Comparison of ENCODE assay signal across 7 mouse cellular contexts in genomic region chr1:93635580-93636192, GRCm38 (mm10). TPM values are rescaled to one million over a fixed set of nuclear protein-coding genes. Genes with fewer than 3 reads are reported as not detected.
DNase-seq lines count a peak whose midpoint lies in the region; ATAC-seq lines count a peak whose summit lies in the region.

No protein-coding gene starts in this region.

- peaks cover 9% of the 10 kb centered on the region; the same call in 1 of the 2 replicates for H3K4me1 ChIP-seq in intestine, embryonic 14.5 days (replicated peaks; ENCODE audit: control insufficient read depth, insufficient read depth, low read length)

- intact Hi-C loops in left cerebral cortex, postnatal 14 days (cut with DNase I), result loop anchor here (5.0 kb wide), 2 partner anchors 117 to 167 kb away; partner anchors contain the start of genes Atg4b, Dtymk, Ing5 and Thap4

- peak overlapping the region; percentile 83 for H3K27ac ChIP-seq in intestine, embryonic 14.5 days (ENCODE audit: low read depth)

- H3K27me3 ChIP-seq in intestine, embryonic 14.5 days (replicated peaks; ENCODE audit: control insufficient read depth, insufficient read depth, low read length), result no peaks in the 10 kb centered on the region

- peak overlapping the region; percentile 91 for H3K4me3 ChIP-seq in intestine, embryonic 14.5 days (ENCODE audit: low read depth, low read length)

- WGBS in intestine, embryonic 14.5 days, result 1% methylated on average over 44 of the region's 44 CpGs

- peak overlapping the region; percentile 90 for H3K4me2 ChIP-seq in intestine, embryonic 14.5 days (ENCODE audit: low read length)

- peak; percentile 98 for ATAC-seq in intestine, embryonic 14.5 days (replicated peaks; ENCODE audit: low FRiP score, low TSS enrichment, low read depth)

- DNase-seq in adrenal gland, adult 2 months, result peak; percentile 99
- DNase-seq in embryo, embryonic 11 days, result peak; percentile 99
- peak; percentile 99 for DNase-seq in gastrocnemius, postnatal 25 days
- peak; percentile 97 for DNase-seq in intestine, embryonic 14.5 days (ENCODE audit: low spot score)
- DNase-seq in left cerebral cortex, postnatal 14 days (ENCODE audit: low spot score in 2 of 2), result peak; percentile 99 to 100
- DNase-seq in mesoderm, embryonic 11.5 days (ENCODE audit: low read depth, low spot score), result peak; percentile 99
- DNase-seq in right cerebral cortex, postnatal 36 days (ENCODE audit: low spot score in 2 of 2), result peak; percentile 100

- H3K36me3 ChIP-seq in intestine, embryonic 14.5 days (ENCODE audit: control insufficient read depth, insufficient read depth, low read length), result peaks cover 8% of the 10 kb centered on the region; the same call in 1 of the 2 replicates

- H3K9ac ChIP-seq in intestine, embryonic 14.5 days (ENCODE audit: low read length), result peak overlapping the region; percentile 91

- H3K9me3 ChIP-seq in intestine, embryonic 14.5 days (ENCODE audit: control insufficient read depth, low read length), result no peaks in the 10 kb centered on the region

RNA-seq across cellular contexts. Expression of gene Stk25, which starts 22.8 kb away (rescaled TPM):
- 100 to 1,000 TPM; 115 to 140 TPM for total RNA-seq in adrenal gland, adult 2 months (2021)
- polyA plus RNA-seq in adrenal gland, adult 2 months (2012; rRNA removed), result 65.7 and 66.4 TPM in 2 replicates
- total RNA-seq in gastrocnemius, postnatal 25 days (2021), result 10 to 100 TPM; 79.2 to 82.7 TPM
- polyA plus RNA-seq in intestine, embryonic 14.5 days (2014; fragmentation: Nextera tagmentation; extraction: Ambion mirVana), result 179 and 195 TPM in 2 replicates
- total RNA-seq in left cerebral cortex, postnatal 14 days (2021), result 100 to 1,000 TPM; 382 to 402 TPM

RNA-seq across cellular contexts. Expression of gene Bok, which starts 49.8 kb away (rescaled TPM):
- total RNA-seq in adrenal gland, adult 2 months (2021), result 10 to 100 TPM in 1 of 2 experiments, 1 to 10 TPM in 1; 8.9 to 16.4 TPM
- polyA plus RNA-seq in adrenal gland, adult 2 months (2012; rRNA removed), result 54.5 and 93.1 TPM in 2 replicates
- total RNA-seq in gastrocnemius, postnatal 25 days (2021), result 1 to 10 TPM in 1 of 2 experiments, under 1 TPM in 1; 0.90 to 1.5 TPM
- polyA plus RNA-seq in intestine, embryonic 14.5 days (2014; fragmentation: Nextera tagmentation; extraction: Ambion mirVana), result 46.5 and 51.3 TPM in 2 replicates
- total RNA-seq in left cerebral cortex, postnatal 14 days (2021), result 10 to 100 TPM; 19.1 to 20.5 TPM

Comparison
In these comparisons a context has a peak if more than half of its experiments do, and no peak if none do; other contexts are left out.
1. Peak in every context shown above with its lines: DNase-seq, ATAC-seq, H3K4me3 ChIP-seq and H3K27ac ChIP-seq.